Mouse (Mus musculus) embryonic facial prominence, embryonic 14.5 days (tissue): ENCODE data around the gene Slc38a2. TPM values are rescaled to one million over a fixed set of nuclear protein-coding genes. Genes with fewer than 3 reads are reported as not detected.
A peak's percentile ranks its signal among the peaks of the same experiment; 100 is the strongest.

Source experiments
- ATAC-seq: fragments of 200-750 bp; cut with Nextera tagmentation; 2 replicates; pipeline ENCODE4 v1.8.0; 2017; ENCODE audit warnings: low read depth, moderate number of reproducible peaks, moderate TSS enrichment
- DNase-seq: peaks from one replicate; pipeline ENCODE4 v3.0.0-alpha.2; 2015; ENCODE audit warnings: low spot score
- H3K27ac ChIP-seq: fragments of 300-500 bp; sonication (generic); replicated peaks from 2 replicates; pipeline ENCODE4 v1.5.1; 2014; ENCODE audit warnings: low read depth, mild to moderate bottlenecking, low read length, moderate library complexity
- H3K27me3 ChIP-seq: fragments of 300-500 bp; sonication (generic); replicated peaks from 2 replicates; pipeline ENCODE4 v1.6.1; 2014; ENCODE audit warnings: low read length; ENCODE audit not compliant: control insufficient read depth, insufficient read depth
- H3K36me3 ChIP-seq: fragments of 300-500 bp; sonication (generic); 2 replicates; pipeline ENCODE4 v1.6.1; 2014; ENCODE audit warnings: low read length, mixed read lengths; ENCODE audit not compliant: control insufficient read depth, insufficient read depth
- H3K4me1 ChIP-seq: fragments of 300-500 bp; sonication (generic); 2 replicates; pipeline ENCODE4 v1.6.1; 2014; ENCODE audit warnings: antibody characterized with exemption, low read length; ENCODE audit not compliant: control insufficient read depth, insufficient read depth
- H3K4me2 ChIP-seq: fragments of 300-500 bp; sonication (generic); 2 replicates; pipeline ENCODE4 v1.6.1; 2014; ENCODE audit warnings: low read depth, mild to moderate bottlenecking, low read length, moderate library complexity, mixed read lengths
- H3K4me3 ChIP-seq: fragments of 300-500 bp; sonication (generic); 2 replicates; pipeline ENCODE4 v1.5.1; 2014; ENCODE audit warnings: low read depth, mild to moderate bottlenecking, low read length
- H3K9ac ChIP-seq: fragments of 300-500 bp; sonication (generic); 2 replicates; pipeline ENCODE4 v1.6.1; 2014; ENCODE audit warnings: low read depth, mild to moderate bottlenecking, low read length, moderate library complexity, mixed read lengths
- H3K9me3 ChIP-seq: fragments of 300-500 bp; sonication (generic); 2 replicates; pipeline ENCODE4 v1.6.1; 2016; ENCODE audit warnings: low read length; ENCODE audit not compliant: control insufficient read depth
- WGBS: fragments of 180-500 bp; shearing (Covaris S2); extraction: QIAGEN DNeasy Blood & Tissue Kit; methylation state at CpG from one replicate; pipeline ENCODE4 v1.1.7; 2014; 5-methylcytosine and 5-hydroxymethylcytosine counted together
- polyA plus RNA-seq: library from polyadenylated mRNA; unstranded; fragments of >200 nt; fragmentation: Nextera tagmentation; extraction: Ambion mirVana; gene quantifications from 2 replicates; pipeline ENCODE4 v1.2.1, GENCODE M21; 2014

The Slc38a2 gene
- polyA plus RNA-seq, 1 experiment from 2014 or later = 147 TPM

- 0 out of 2 replicates have a peak overlapping the region, but pooled peaks have one; percentile 32 for H3K9ac ChIP-seq
- peaks cover 24% of the 10 kb centered on the region for H3K4me1 ChIP-seq
- no peaks in the 10 kb centered on the region for H3K9me3 ChIP-seq
- WGBS = 74% methylated on average over 26 of the region's 26 CpGs
- DNase-seq (peak; percentile 65), ATAC-seq (no peak)
- H3K27ac ChIP-seq = no peak overlapping the region
- H3K36me3 ChIP-seq = peaks cover 79% of the 10 kb centered on the region
- peak overlapping the region; percentile 92 for H3K4me2 ChIP-seq
- H3K4me3 ChIP-seq = peak overlapping the region; percentile 75
- no peaks in the 10 kb centered on the region for H3K27me3 ChIP-seq
Observed at GRCm38 (mm10) chr15:96695455-96696421, 3.8 kb downstream of the Slc38a2 start.

- WGBS = 94% methylated on average over 7 of the region's 7 CpGs
- Histone ChIP-seq H3K4me2 (no peak overlapping the region; the same call in 1 of the 2 replicates), H3K9ac (no peak overlapping the region), H3K27ac (no peak overlapping the region), H3K4me3 (no peak overlapping the region), H3K36me3 (peaks cover 87% of the 10 kb centered on the region), H3K4me1 (peaks cover 16% of the 10 kb centered on the region), H3K27me3 (no peaks in the 10 kb centered on the region), H3K9me3 (no peaks in the 10 kb centered on the region)
- ATAC-seq (no peak), DNase-seq (no peak)
Observed at GRCm38 (mm10) chr15:96694988-96695387, 4.5 kb downstream of the Slc38a2 start.

- 68% methylated on average over 14 of the region's 14 CpGs for WGBS
- H3K9me3 ChIP-seq = no peaks in the 10 kb centered on the region
- H3K36me3 ChIP-seq = peaks cover 98% of the 10 kb centered on the region
- peak; percentile 75 for DNase-seq
- no peak overlapping the region for H3K4me3 ChIP-seq
- H3K27ac ChIP-seq = peak overlapping the region; percentile 56
- ATAC-seq = no peak
- H3K4me1 ChIP-seq = peaks cover 15% of the 10 kb centered on the region
- no peaks in the 10 kb centered on the region for H3K27me3 ChIP-seq
- 0 out of 2 replicates have a peak overlapping the region, but pooled peaks have one; percentile 11 for H3K4me2 ChIP-seq
- no peak overlapping the region for H3K9ac ChIP-seq
Observed at GRCm38 (mm10) chr15:96693688-96694087, 5.8 kb downstream of the Slc38a2 start.

GRCm38 (mm10) chr15:96692401-96692800 is 7.1 kb downstream of the Slc38a2 start:
- Histone ChIP-seq H3K27ac (no peak overlapping the region), H3K4me1 (peaks cover 14% of the 10 kb centered on the region), H3K4me3 (no peak overlapping the region), H3K9ac (no peak overlapping the region), H3K36me3 (peaks cover 97% of the 10 kb centered on the region), H3K4me2 (no peak overlapping the region), H3K9me3 (no peaks in the 10 kb centered on the region), H3K27me3 (no peaks in the 10 kb centered on the region)
- ATAC-seq (no peak), DNase-seq (no peak)
- 93% methylated on average over 11 of the region's 11 CpGs for WGBS

GRCm38 (mm10) chr15:96691381-96691780 is 8.1 kb downstream of the Slc38a2 start:
- no peak overlapping the region for H3K27ac ChIP-seq
- peaks cover 4% of the 10 kb centered on the region; the same call in 1 of the 2 replicates for H3K4me1 ChIP-seq
- no peak overlapping the region for H3K9ac ChIP-seq
- H3K36me3 ChIP-seq = peaks cover 94% of the 10 kb centered on the region
- H3K9me3 ChIP-seq = no peaks in the 10 kb centered on the region
- WGBS = 89% methylated on average over 15 of the region's 15 CpGs
- ATAC-seq (no peak), DNase-seq (no peak)
- no peaks in the 10 kb centered on the region for H3K27me3 ChIP-seq
- no peak overlapping the region for H3K4me2 ChIP-seq
- H3K4me3 ChIP-seq = no peak overlapping the region

- 88% methylated on average over 13 of the region's 13 CpGs for WGBS
- H3K27me3 ChIP-seq = no peaks in the 10 kb centered on the region
- no peak for ATAC-seq
- no peak overlapping the region for H3K4me2 ChIP-seq
- no peak overlapping the region for H3K4me3 ChIP-seq
- no peak overlapping the region for H3K9ac ChIP-seq
- no peak for DNase-seq
- H3K4me1 ChIP-seq = no peaks in the 10 kb centered on the region
- no peak overlapping the region for H3K27ac ChIP-seq
- H3K9me3 ChIP-seq = no peaks in the 10 kb centered on the region
- peaks cover 89% of the 10 kb centered on the region for H3K36me3 ChIP-seq
Observed at GRCm38 (mm10) chr15:96690829-96691228, 8.7 kb downstream of the Slc38a2 start.

- Histone ChIP-seq H3K27me3 (no peaks in the 10 kb centered on the region), H3K4me1 (no peaks in the 10 kb centered on the region), H3K4me2 (no peak overlapping the region), H3K27ac (no peak overlapping the region), H3K36me3 (peaks cover 80% of the 10 kb centered on the region), H3K9ac (no peak overlapping the region), H3K4me3 (no peak overlapping the region), H3K9me3 (no peaks in the 10 kb centered on the region)
- ATAC-seq = no peak
- 88% methylated on average over 9 of the region's 9 CpGs for WGBS
- no peak for DNase-seq
Observed at GRCm38 (mm10) chr15:96689919-96690318, 9.6 kb downstream of the Slc38a2 start.

- no peak for ATAC-seq
Observed at GRCm38 (mm10) chr15:96688784-96689318, 10.7 kb downstream of the Slc38a2 start.

More at GRCm38 (mm10) chr15:96688784-96689318, 10.7 kb downstream of the Slc38a2 start:
- 90% methylated on average over 12 of the region's 12 CpGs for WGBS
- H3K4me1 ChIP-seq = peaks cover 4% of the 10 kb centered on the region; the same call in 1 of the 2 replicates
- H3K27ac ChIP-seq = no peak overlapping the region
- H3K4me2 ChIP-seq = no peak overlapping the region
- no peak overlapping the region for H3K9ac ChIP-seq
- no peak for DNase-seq
- no peaks in the 10 kb centered on the region for H3K9me3 ChIP-seq
- H3K27me3 ChIP-seq = no peaks in the 10 kb centered on the region
- H3K36me3 ChIP-seq = peaks cover 69% of the 10 kb centered on the region
- H3K4me3 ChIP-seq = no peak overlapping the region
